Mouse (Mus musculus): ENCODE measurements around the gene Tbx2.

The Tbx2 gene

GRCm38 (mm10) chr11:85886429-85886785 is 54.1 kb downstream of the Tbx2 start:
- no peak for TF ChIP-seq GATA4 (IDR thresholded peaks at IDR 0.05; ENCODE audit: insufficient replicate concordance, low read length)

GRCm38 (mm10) chr11:85887273-85887672 is 54.9 kb downstream of the Tbx2 start:
- TF ChIP-seq GATA4 (IDR thresholded peaks at IDR 0.05; ENCODE audit: insufficient replicate concordance, low read length) = no peak

GRCm38 (mm10) chr11:85887801-85888450 is 55.6 kb downstream of the Tbx2 start:
- no peak for TF ChIP-seq GATA4 (IDR thresholded peaks at IDR 0.05; ENCODE audit: insufficient replicate concordance, low read length)

- no peak for TF ChIP-seq GATA4 (IDR thresholded peaks at IDR 0.05; ENCODE audit: insufficient replicate concordance, low read length)
Observed at GRCm38 (mm10) chr11:85888451-85888961, 56.2 kb downstream of the Tbx2 start.

- TF ChIP-seq GATA4 (IDR thresholded peaks at IDR 0.05; ENCODE audit: insufficient replicate concordance, low read length) = no peak
Observed at GRCm38 (mm10) chr11:85889056-85889729, 56.8 kb downstream of the Tbx2 start.

GRCm38 (mm10) chr11:85889730-85890562 is 57.6 kb downstream of the Tbx2 start:
- TF ChIP-seq GATA4 (IDR thresholded peaks at IDR 0.05; ENCODE audit: insufficient replicate concordance, low read length) = no peak

- TF ChIP-seq GATA4 (IDR thresholded peaks at IDR 0.05; ENCODE audit: insufficient replicate concordance, low read length) = no peak
Observed at GRCm38 (mm10) chr11:85890563-85890845, 58.2 kb downstream of the Tbx2 start.

GRCm38 (mm10) chr11:85891010-85891691 is 58.8 kb downstream of the Tbx2 start:
- TF ChIP-seq GATA4 (IDR thresholded peaks at IDR 0.05; ENCODE audit: insufficient replicate concordance, low read length) = no peak
